10 mouse cellular contexts compared by ENCODE assay signal in genomic region chr14:79273697-79274477, GRCm38 (mm10). TPM values are rescaled to one million over a fixed set of nuclear protein-coding genes. Genes with fewer than 3 reads are reported as not detected.
DNase-seq lines count a peak whose midpoint lies in the region; ATAC-seq and TF ChIP-seq lines count a peak whose summit lies in the region.
"Had no signal": no experiment of that assay in that cellular context is flagged by ENCODE, and none has a peak within 500 bp of the region (broad histone marks: within the 10 kb centered on the region; RNA-seq: fewer than 3 reads in every experiment).

No protein-coding gene starts in this region.

- TF ChIP-seq CTCF in lung, adult 2 months (IDR thresholded peaks at IDR 0.05; ENCODE audit: insufficient read depth, low read length): no peak

- H3K9me3 ChIP-seq in hindbrain, embryonic 13.5 days: no peaks in the 10 kb centered on the region
- H3K9me3 ChIP-seq in liver, embryonic 12.5 days (replicated peaks): no peaks in the 10 kb centered on the region
- H3K9me3 ChIP-seq: embryonic facial prominence, embryonic 15.5 days had no signal

- no peak overlapping the region for H3K4me3 ChIP-seq in hindbrain, embryonic 13.5 days
- no peak overlapping the region for H3K4me3 ChIP-seq in lung, adult 2 months (replicated peaks; ENCODE audit: extremely low read depth, low read depth, low read length)
- no peak overlapping the region for H3K4me3 ChIP-seq in liver, embryonic 12.5 days
- H3K4me3 ChIP-seq: embryonic facial prominence, embryonic 15.5 days had no signal

- H3K27ac ChIP-seq in hindbrain, embryonic 13.5 days: peak overlapping the region; percentile 52
- no peak overlapping the region for H3K27ac ChIP-seq in liver, embryonic 12.5 days
- H3K27ac ChIP-seq: embryonic facial prominence, embryonic 15.5 days had no signal

- H3K4me1 ChIP-seq in hindbrain, embryonic 13.5 days (replicated peaks): peaks cover 31% of the 10 kb centered on the region
- H3K4me1 ChIP-seq in lung, adult 2 months (ENCODE audit: control insufficient read depth, insufficient read depth, low read length): peaks cover 11% of the 10 kb centered on the region; the same call in 1 of the 2 replicates
- peaks cover 10% of the 10 kb centered on the region; the same call in 1 of the 2 replicates for H3K4me1 ChIP-seq in liver, embryonic 12.5 days
- H3K4me1 ChIP-seq: embryonic facial prominence, embryonic 15.5 days had no signal

- intact Hi-C loops in left cerebral cortex, postnatal 36 days (cut with DNase I): no loop called here

- no peaks in the 10 kb centered on the region for H3K36me3 ChIP-seq in hindbrain, embryonic 13.5 days
- no peaks in the 10 kb centered on the region for H3K36me3 ChIP-seq in liver, embryonic 12.5 days
- H3K36me3 ChIP-seq: embryonic facial prominence, embryonic 15.5 days had no signal

- H3K4me2 ChIP-seq in hindbrain, embryonic 13.5 days: no peak overlapping the region
- no peak overlapping the region for H3K4me2 ChIP-seq in liver, embryonic 12.5 days
- H3K4me2 ChIP-seq: embryonic facial prominence, embryonic 15.5 days had no signal

- 61% methylated on average over 15 of the region's 15 CpGs for WGBS in hindbrain, embryonic 13.5 days
- WGBS in lung, adult 2 months: 34% methylated on average over 15 of the region's 15 CpGs
- WGBS in liver, embryonic 12.5 days (ENCODE audit: insufficient replicate concordance): 70% methylated on average over 15 of the region's 15 CpGs

- TF ChIP-seq POLR2A in lung, adult 2 months (IDR thresholded peaks at IDR 0.05; ENCODE audit: borderline replicate concordance, extremely low read depth, low read depth, low read length): 0 out of 2 replicates have a peak, but pooled peaks have one; percentile 28

- peak; percentile 21 for DNase-seq in 3134 (ENCODE audit: extremely low read depth, insufficient read length, low spot score)
- DNase-seq in adrenal gland, adult 8-10 months: peak; percentile 67
- peak; percentile 81 for DNase-seq in lung, adult 2 months
- no peak for DNase-seq in frontal cortex, postnatal 10 days (ENCODE audit: low spot score in 2 of 2)
- DNase-seq in cerebellum, adult 11-12 months: no peak
- no peak for DNase-seq in left cerebral cortex, postnatal 36 days (ENCODE audit: low spot score in 2 of 2)

- H3K27me3 ChIP-seq in hindbrain, embryonic 13.5 days: no peaks in the 10 kb centered on the region
- no peaks in the 10 kb centered on the region for H3K27me3 ChIP-seq in liver, embryonic 12.5 days (replicated peaks)
- H3K27me3 ChIP-seq: embryonic facial prominence, embryonic 15.5 days had no signal

- peak; percentile 52; the same call in 1 of the 2 replicates for ATAC-seq in hindbrain, embryonic 13.5 days (ENCODE audit: low FRiP score)
- ATAC-seq in liver, embryonic 12.5 days: no peak

- H3K9ac ChIP-seq in hindbrain, embryonic 13.5 days: no peak overlapping the region
- H3K9ac ChIP-seq in liver, embryonic 12.5 days: no peak overlapping the region
- H3K9ac ChIP-seq: embryonic facial prominence, embryonic 15.5 days had no signal

RNA-seq across cellular contexts. Expression of gene Zfp957, which starts 26.7 kb away (rescaled TPM):
- total RNA-seq in adrenal gland, adult 8-10 months (2022): under 1 TPM in 1 of 4 experiments, not detected in 3; 0.12 TPM
- polyA plus RNA-seq in hindbrain, embryonic 13.5 days (2015; fragmentation: Nextera tagmentation; extraction: Ambion mirVana): not detected in 2 replicates
- not detected in 2 replicates for polyA plus RNA-seq in lung, adult 2 months (2012; rRNA removed)
- polyA plus RNA-seq in liver, embryonic 12.5 days (2016; fragmentation: Nextera tagmentation; extraction: Ambion mirVana): not detected in 2 replicates
- total RNA-seq in left cerebral cortex, postnatal 36 days (2021): not detected
- polyA plus RNA-seq: embryonic facial prominence, embryonic 15.5 days; limb, embryonic 11.5 days had no signal

RNA-seq across cellular contexts. Expression of gene Rgcc, which starts 27.6 kb away (rescaled TPM):
- 100 to 1,000 TPM in 3 of 4 experiments, 10 to 100 TPM in 1; 88.1 to 240 (median 162) TPM for total RNA-seq in adrenal gland, adult 8-10 months (2022)
- 29.4 and 38.8 TPM in 2 replicates for polyA plus RNA-seq in hindbrain, embryonic 13.5 days (2015; fragmentation: Nextera tagmentation; extraction: Ambion mirVana)
- 279 and 648 TPM in 2 replicates for polyA plus RNA-seq in lung, adult 2 months (2012; rRNA removed)
- 302 and 307 TPM in 2 replicates for polyA plus RNA-seq in liver, embryonic 12.5 days (2016; fragmentation: Nextera tagmentation; extraction: Ambion mirVana)
- 10 to 100 TPM; 30.1 to 39.0 TPM for total RNA-seq in left cerebral cortex, postnatal 36 days (2021)

Comparison
In these comparisons a context has a peak if more than half of its experiments do, and no peak if none do; other contexts are left out.
1. DNase-seq: peak in 3134 (single experiment), adrenal gland, adult 8-10 months (single experiment) and lung, adult 2 months (single experiment); none in frontal cortex, postnatal 10 days (0 of 2), cerebellum, adult 11-12 months (single experiment) and left cerebral cortex, postnatal 36 days (0 of 2).